Mouse (Mus musculus) liver, embryonic 11.5 days (tissue): ENCODE results near the gene Setx. TPM values are rescaled to one million over a fixed set of nuclear protein-coding genes. Genes with fewer than 3 reads are reported as not detected.

Source experiments
- ATAC-seq: fragments of 200-750 bp; cut with Nextera tagmentation; replicated peaks from 2 replicates; pipeline ENCODE4 v1.8.0; 2017; ENCODE audit warnings: moderate number of reproducible peaks, mild to moderate bottlenecking, moderate TSS enrichment, moderate library complexity; ENCODE audit not compliant: low FRiP score
- DNase-seq: peaks from one replicate; pipeline ENCODE4 v3.0.0-alpha.2; 2017; ENCODE audit warnings: low spot score
- H3K27ac ChIP-seq: fragments of 300-500 bp; sonication (generic); 2 replicates; pipeline ENCODE4 v1.5.1; 2014; ENCODE audit warnings: mild to moderate bottlenecking, low read depth, low read length, control low read depth
- H3K27me3 ChIP-seq: fragments of 300-500 bp; sonication (generic); replicated peaks from 2 replicates; pipeline ENCODE4 v1.6.1; 2014; ENCODE audit warnings: low read length, mixed read lengths; ENCODE audit not compliant: control insufficient read depth, insufficient read depth
- H3K36me3 ChIP-seq: fragments of 300-500 bp; sonication (generic); 2 replicates; pipeline ENCODE4 v1.6.1; 2014; ENCODE audit warnings: mild to moderate bottlenecking, low read length, moderate library complexity, mixed read lengths; ENCODE audit not compliant: control insufficient read depth, insufficient read depth
- H3K4me1 ChIP-seq: fragments of 300-500 bp; sonication (generic); replicated peaks from 2 replicates; pipeline ENCODE4 v1.6.1; 2014; ENCODE audit warnings: low read length, mixed read lengths; ENCODE audit not compliant: control insufficient read depth, insufficient read depth
- H3K4me2 ChIP-seq: fragments of 300-500 bp; sonication (generic); 2 replicates; pipeline ENCODE4 v1.6.1; 2014; ENCODE audit warnings: mild to moderate bottlenecking, control low read depth, moderate library complexity
- H3K4me3 ChIP-seq: fragments of 300-500 bp; sonication (generic); 2 replicates; pipeline ENCODE4 v1.5.1; 2014; ENCODE audit warnings: low read depth, low read length, control low read depth
- H3K9ac ChIP-seq: fragments of 300-500 bp; sonication (generic); 2 replicates; pipeline ENCODE4 v1.6.1; 2014; ENCODE audit warnings: low read depth, low read length, control low read depth
- H3K9me3 ChIP-seq: fragments of 300-500 bp; sonication (generic); 2 replicates; pipeline ENCODE4 v1.6.1; 2016; ENCODE audit warnings: low read length, inconsistent platforms, mixed read lengths; ENCODE audit not compliant: control insufficient read depth
- WGBS: fragments of 180-500 bp; shearing (Covaris S2); extraction: QIAGEN DNeasy Blood & Tissue Kit; methylation state at CpG from one replicate; pipeline ENCODE4 v1.1.7; 2014; 5-methylcytosine and 5-hydroxymethylcytosine counted together
- polyA plus RNA-seq: library from polyadenylated mRNA; unstranded; fragments of >200 nt; fragmentation: Nextera tagmentation; extraction: Ambion mirVana; gene quantifications from 2 replicates; pipeline ENCODE4 v1.2.1, GENCODE M21; 2014

Gene Setx
- polyA plus RNA-seq, 1 experiment from 2014 or later, result 10.1 TPM

DNA sequence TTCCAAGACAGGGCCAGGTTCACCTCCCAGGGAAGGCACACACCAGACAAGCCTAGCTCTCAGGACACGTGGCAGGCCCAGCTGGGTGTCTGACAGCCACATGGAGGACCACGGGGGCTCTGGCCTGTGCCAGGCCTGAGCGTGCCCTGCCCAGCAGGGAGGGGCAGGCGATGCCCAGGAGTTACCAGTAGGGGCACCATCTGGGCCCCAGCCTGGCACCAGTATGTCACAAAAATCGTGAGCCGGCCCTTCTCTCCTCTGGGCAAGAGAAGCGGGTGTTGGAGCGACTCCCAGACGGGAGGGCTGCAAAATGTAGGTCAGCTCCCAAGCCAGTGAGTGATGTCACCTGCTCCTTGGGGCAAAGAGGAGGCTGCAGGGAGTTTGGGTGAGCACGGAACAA lies 93.9 kb downstream of the Setx start:
- no peak overlapping the region for H3K9ac ChIP-seq
- H3K36me3 ChIP-seq, result no peaks in the 10 kb centered on the region
- 72% methylated on average over 10 of the region's 10 CpGs for WGBS
- no peaks in the 10 kb centered on the region for H3K27me3 ChIP-seq
- ATAC-seq, result no peak
- H3K4me2 ChIP-seq, result no peak overlapping the region
- no peaks in the 10 kb centered on the region for H3K4me1 ChIP-seq
- H3K4me3 ChIP-seq, result no peak overlapping the region
- H3K9me3 ChIP-seq, result no peaks in the 10 kb centered on the region
- DNase-seq, result no peak
- no peak overlapping the region for H3K27ac ChIP-seq

DNA sequence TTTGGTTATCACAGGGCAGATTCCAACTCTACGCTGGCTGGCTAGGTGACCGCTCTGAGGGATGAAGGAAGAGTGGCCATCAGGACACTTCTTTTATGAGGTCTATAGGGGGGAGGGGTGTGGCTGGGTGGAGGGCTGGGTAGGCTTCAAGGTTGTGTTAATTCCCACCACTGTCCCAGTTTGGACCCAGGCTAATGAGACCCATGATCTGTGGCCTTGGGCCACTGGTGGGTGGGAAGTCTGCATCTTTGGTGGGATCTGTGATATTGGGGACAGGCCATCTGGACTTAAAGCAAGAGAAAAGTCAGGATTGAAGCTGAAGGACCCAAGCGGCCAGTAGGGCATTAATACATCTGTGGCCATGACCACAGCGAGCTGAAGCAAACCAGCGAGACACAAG lies 94.8 kb downstream of the Setx start:
- no peaks in the 10 kb centered on the region for H3K27me3 ChIP-seq
- no peak overlapping the region for H3K4me3 ChIP-seq
- ATAC-seq (no peak), DNase-seq (no peak)
- no peaks in the 10 kb centered on the region for H3K9me3 ChIP-seq
- no peak overlapping the region for H3K9ac ChIP-seq
- no peaks in the 10 kb centered on the region for H3K36me3 ChIP-seq
- no peak overlapping the region for H3K27ac ChIP-seq
- WGBS, result 84% methylated on average over 5 of the region's 5 CpGs
- H3K4me1 ChIP-seq, result no peaks in the 10 kb centered on the region
- no peak overlapping the region for H3K4me2 ChIP-seq

DNA sequence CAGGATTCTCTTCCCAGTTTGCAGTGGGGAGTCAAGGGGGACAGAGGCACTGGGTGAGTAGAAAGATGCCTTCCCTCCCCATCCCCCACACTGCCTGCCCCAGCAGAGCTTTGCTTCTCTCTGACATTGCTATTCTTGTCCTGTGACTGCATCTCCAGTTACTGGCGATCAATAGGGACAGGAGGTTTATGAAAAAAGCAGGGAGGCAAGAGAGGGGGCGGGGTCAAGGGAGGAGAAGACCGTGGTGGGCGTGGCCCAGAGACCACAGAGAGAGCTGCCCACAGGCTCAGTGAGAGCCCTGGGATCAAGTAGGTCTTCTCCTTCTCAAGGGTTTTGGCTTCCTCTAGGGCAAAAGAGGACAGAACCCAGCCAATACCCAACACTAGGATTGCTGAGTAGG lies 98.3 kb downstream of the Setx start:
- Histone ChIP-seq H3K4me3 (no peak overlapping the region), H3K9me3 (no peaks in the 10 kb centered on the region), H3K9ac (no peak overlapping the region), H3K27me3 (no peaks in the 10 kb centered on the region), H3K4me2 (no peak overlapping the region), H3K36me3 (no peaks in the 10 kb centered on the region), H3K27ac (no peak overlapping the region), H3K4me1 (no peaks in the 10 kb centered on the region)
- ATAC-seq (no peak), DNase-seq (no peak)
- WGBS, result 5% methylated on average over 4 of the region's 4 CpGs

DNA sequence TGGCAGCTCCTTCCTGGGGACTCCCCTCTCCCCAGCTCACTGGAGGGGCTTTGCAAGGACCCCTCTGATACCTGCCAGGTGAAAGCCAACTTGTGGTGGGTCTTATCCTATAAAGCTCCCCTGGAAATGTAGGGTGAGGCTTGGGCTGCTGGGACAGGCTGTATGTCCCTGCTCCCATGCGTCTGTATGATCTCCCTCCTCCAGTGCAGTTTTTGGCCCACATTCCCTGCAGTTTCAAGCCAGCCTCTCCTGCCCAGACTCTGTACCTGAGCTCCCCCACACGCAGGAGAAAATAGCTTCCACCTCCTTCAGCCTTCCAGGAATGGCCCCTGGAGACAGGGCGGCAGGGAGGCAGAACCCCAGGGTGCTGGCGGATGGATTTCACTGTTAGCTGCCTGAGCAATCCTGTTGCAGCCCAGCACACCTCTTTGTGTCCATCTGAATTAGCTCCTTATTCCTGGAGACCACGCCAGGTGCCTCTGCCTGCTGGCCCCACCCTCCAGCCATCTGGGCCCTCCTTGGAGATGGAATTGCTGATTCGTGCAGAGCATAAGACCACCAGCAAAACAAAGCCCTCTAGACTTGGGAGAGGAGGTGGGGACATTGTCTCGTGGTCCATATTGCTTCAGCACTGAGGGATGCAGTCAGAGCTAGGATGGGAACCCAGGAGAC lies 99.7 kb downstream of the Setx start:
- H3K27ac ChIP-seq, result no peak overlapping the region
- no peaks in the 10 kb centered on the region for H3K9me3 ChIP-seq
- ATAC-seq (no peak), DNase-seq (no peak)
- H3K27me3 ChIP-seq, result no peaks in the 10 kb centered on the region
- H3K4me2 ChIP-seq, result no peak overlapping the region
- no peak overlapping the region for H3K9ac ChIP-seq
- H3K36me3 ChIP-seq, result no peaks in the 10 kb centered on the region
- 46% methylated on average over 7 of the region's 7 CpGs for WGBS
- H3K4me3 ChIP-seq, result no peak overlapping the region
- H3K4me1 ChIP-seq, result no peaks in the 10 kb centered on the region

DNA sequence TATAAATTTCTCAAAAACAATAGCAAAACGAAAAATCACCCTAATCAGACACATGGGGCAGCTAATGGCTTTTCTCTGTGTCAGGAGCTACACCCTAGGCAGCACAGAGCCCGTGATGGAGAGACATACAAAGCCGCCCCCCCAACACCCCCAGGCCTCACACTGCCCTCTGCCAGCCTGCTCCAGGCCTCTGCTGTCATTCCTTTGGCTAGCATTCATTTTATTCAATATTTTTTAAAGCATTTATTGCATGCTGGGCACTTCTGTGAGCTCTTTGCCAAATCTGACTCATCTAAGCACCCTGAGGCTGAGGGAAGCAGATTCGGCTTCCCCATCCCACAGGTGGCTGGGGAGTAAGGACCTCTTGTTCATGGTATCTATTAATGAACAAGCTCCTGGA lies 102.7 kb downstream of the Setx start:
- H3K9ac ChIP-seq, result no peak overlapping the region
- DNase-seq (no peak), ATAC-seq (no peak)
- H3K4me1 ChIP-seq, result no peaks in the 10 kb centered on the region
- H3K4me2 ChIP-seq, result no peak overlapping the region
- no peaks in the 10 kb centered on the region for H3K27me3 ChIP-seq
- no peak overlapping the region for H3K27ac ChIP-seq
- WGBS, result 74% methylated on average over 4 of the region's 4 CpGs
- no peaks in the 10 kb centered on the region for H3K36me3 ChIP-seq
- no peaks in the 10 kb centered on the region for H3K9me3 ChIP-seq
- no peak overlapping the region for H3K4me3 ChIP-seq

DNA sequence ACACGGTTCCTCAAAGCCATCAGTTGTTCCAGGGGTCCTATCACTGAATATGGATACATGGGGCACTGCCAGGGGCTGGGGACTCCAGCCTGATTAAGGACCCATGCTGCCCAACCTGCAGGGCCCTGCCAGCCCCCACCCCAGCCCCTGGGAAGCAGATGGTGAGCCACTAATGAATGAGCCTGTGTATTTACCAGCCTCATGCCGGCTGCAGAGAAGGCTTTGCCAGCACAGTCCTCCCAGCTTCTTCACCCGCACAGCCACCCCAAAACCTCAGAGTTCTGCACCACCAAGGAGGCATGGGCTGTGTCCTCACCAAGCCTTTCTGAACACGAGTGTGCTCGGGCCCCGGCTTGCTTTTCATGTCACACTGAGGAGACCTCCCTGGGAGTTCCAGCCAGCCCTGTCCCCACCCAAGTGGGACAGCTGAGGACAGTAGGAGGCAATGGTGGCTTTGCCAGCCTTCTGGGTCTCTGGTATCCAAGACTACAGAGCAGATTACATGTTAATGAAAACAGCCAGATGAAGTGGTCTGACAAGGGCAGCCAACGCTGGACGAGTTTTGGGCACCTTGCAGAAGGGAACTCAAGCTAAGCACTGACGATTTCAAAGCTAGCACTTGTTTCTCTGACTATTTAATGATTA lies 106.3 kb downstream of the Setx start:
- no peak overlapping the region for H3K4me3 ChIP-seq
- H3K4me1 ChIP-seq, result no peaks in the 10 kb centered on the region
- no peak overlapping the region for H3K4me2 ChIP-seq
- DNase-seq (no peak), ATAC-seq (no peak)
- H3K27me3 ChIP-seq, result no peaks in the 10 kb centered on the region
- 67% methylated on average over 9 of the region's 9 CpGs for WGBS
- H3K9ac ChIP-seq, result no peak overlapping the region
- no peaks in the 10 kb centered on the region for H3K9me3 ChIP-seq
- no peaks in the 10 kb centered on the region for H3K36me3 ChIP-seq
- no peak overlapping the region for H3K27ac ChIP-seq

Other genes starting within 250 kb of the Setx start
- gene Barhl1, start 207.5 kb upstream of the Setx start, polyA plus RNA-seq, result not detected in 2 replicates
- gene Cfap77, start 69.1 kb upstream of the Setx start, polyA plus RNA-seq, result 0.25 and 0.71 TPM in 2 replicates
- gene Ttf1, start 63.9 kb upstream of the Setx start, polyA plus RNA-seq, result 11.0 and 11.1 TPM in 2 replicates
- gene Ntng2, start 128.8 kb downstream of the Setx start, polyA plus RNA-seq, result not detected in 2 replicates
- 42.8 and 45.9 TPM in 2 replicates for gene Med27, start 222.6 kb downstream of the Setx start, polyA plus RNA-seq